Comparison of ENCODE assay signal across 8 mouse cellular contexts in the genomic region with DNA sequence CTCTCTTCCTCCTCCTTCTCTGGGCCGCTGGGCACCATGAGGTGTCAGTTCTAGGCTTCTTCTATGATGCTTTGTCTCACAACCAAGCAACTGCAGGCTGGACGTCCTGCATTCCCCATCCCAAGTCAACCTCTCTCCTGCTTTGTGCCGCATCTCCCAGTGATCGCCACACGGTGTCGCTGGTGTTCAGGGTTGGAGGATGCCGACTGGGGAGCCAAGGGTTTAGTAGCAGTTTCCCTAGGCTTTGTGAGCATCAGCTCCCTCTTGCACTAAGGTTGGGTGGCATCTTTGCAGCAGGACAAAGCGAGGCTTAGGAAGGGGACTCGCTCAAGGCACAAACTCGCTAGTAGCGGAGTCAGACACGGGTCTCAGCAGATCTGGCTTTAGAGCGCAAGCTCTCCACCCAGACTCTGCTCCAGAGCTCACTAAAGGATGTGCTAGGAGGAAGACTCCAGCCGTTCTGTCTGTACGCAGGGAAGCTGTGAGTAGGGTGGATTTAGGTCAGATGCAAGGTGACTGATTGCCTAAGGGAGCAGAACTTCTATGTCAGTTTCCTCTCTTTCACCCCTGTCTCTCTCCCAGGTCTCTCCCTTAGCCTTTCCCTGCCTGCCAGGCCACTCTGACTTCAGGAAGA. TPM values are rescaled to one million over a fixed set of nuclear protein-coding genes. Genes with fewer than 3 reads are reported as not detected.
DNase-seq lines count a peak whose midpoint lies in the region; ATAC-seq and TF ChIP-seq lines count a peak whose summit lies in the region.

No protein-coding gene starts in this region.

- peak overlapping the region; percentile 38 for H3K9ac ChIP-seq in forebrain, embryonic 13.5 days
- H3K9ac ChIP-seq in liver, embryonic 15.5 days, result no peak overlapping the region
- H3K9ac ChIP-seq in neural tube, embryonic 12.5 days, result peak overlapping the region; percentile 29
- H3K9ac ChIP-seq in stomach, embryonic 16.5 days (ENCODE audit: low read length), result no peak overlapping the region

- intact Hi-C loops in heart, postnatal 10 days (cut with DNase I), result loop anchor here (1.0 to 5.0 kb wide), 2 partner anchors 49 to 312 kb away; no protein-coding TSS in a partner anchor

- peak; percentile 74; the same call in 1 of the 2 replicates for ATAC-seq in cerebellum, adult (ENCODE audit: insufficient number of reproducible peaks, low FRiP score, low TSS enrichment)
- ATAC-seq in forebrain, embryonic 13.5 days, result peak; percentile 79
- peak; percentile 39; the same call in 1 of the 2 replicates for ATAC-seq in liver, embryonic 15.5 days (ENCODE audit: insufficient read depth)
- peak; percentile 77 for ATAC-seq in neural tube, embryonic 12.5 days (ENCODE audit: low FRiP score, low read depth)
- peak; percentile 65; the same call in 1 of the 2 replicates for ATAC-seq in stomach, embryonic 16.5 days (ENCODE audit: insufficient read depth, low FRiP score)

- H3K4me1 ChIP-seq in E14TG2a.4 (replicated peaks; ENCODE audit: low read depth, low read length), result peaks cover 34% of the 10 kb centered on the region
- H3K4me1 ChIP-seq in forebrain, embryonic 13.5 days, result peaks cover 10% of the 10 kb centered on the region
- H3K4me1 ChIP-seq in liver, embryonic 15.5 days (replicated peaks), result peaks cover 8% of the 10 kb centered on the region; the same call in 1 of the 2 replicates
- H3K4me1 ChIP-seq in neural tube, embryonic 12.5 days, result peaks cover 11% of the 10 kb centered on the region
- H3K4me1 ChIP-seq in stomach, embryonic 16.5 days (ENCODE audit: control insufficient read depth, insufficient read depth, low read length), result no peaks in the 10 kb centered on the region

- no peaks in the 10 kb centered on the region; the same call in 1 of the 2 replicates for H3K27me3 ChIP-seq in E14TG2a.4 (ENCODE audit: insufficient read depth, low read length)
- H3K27me3 ChIP-seq in forebrain, embryonic 13.5 days, result no peaks in the 10 kb centered on the region
- H3K27me3 ChIP-seq in liver, embryonic 15.5 days, result peaks cover 20% of the 10 kb centered on the region
- no peaks in the 10 kb centered on the region for H3K27me3 ChIP-seq in neural tube, embryonic 12.5 days (replicated peaks)
- no peaks in the 10 kb centered on the region for H3K27me3 ChIP-seq in stomach, embryonic 16.5 days (ENCODE audit: control insufficient read depth, insufficient read depth, low read length)

- TF ChIP-seq CTCF in E14TG2a.4 (conservative IDR thresholded peaks at IDR 0.05; ENCODE audit: low read length), result peak; percentile 90

- H3K27ac ChIP-seq in forebrain, embryonic 13.5 days, result peak overlapping the region; percentile 71
- no peak overlapping the region for H3K27ac ChIP-seq in liver, embryonic 15.5 days (replicated peaks)
- H3K27ac ChIP-seq in neural tube, embryonic 12.5 days, result peak overlapping the region; percentile 46; the same call in 1 of the 2 replicates
- no peak overlapping the region for H3K27ac ChIP-seq in stomach, embryonic 16.5 days (ENCODE audit: low read length)

- H3K36me3 ChIP-seq in E14TG2a.4 (ENCODE audit: insufficient read depth, low read length), result no peaks in the 10 kb centered on the region
- peaks cover 25% of the 10 kb centered on the region for H3K36me3 ChIP-seq in forebrain, embryonic 13.5 days (ENCODE audit: poor library complexity, severe bottlenecking)
- no peaks in the 10 kb centered on the region for H3K36me3 ChIP-seq in liver, embryonic 15.5 days (replicated peaks)
- H3K36me3 ChIP-seq in neural tube, embryonic 12.5 days, result peaks cover 30% of the 10 kb centered on the region; the same call in 1 of the 2 replicates
- no peaks in the 10 kb centered on the region for H3K36me3 ChIP-seq in stomach, embryonic 16.5 days (ENCODE audit: control insufficient read depth, insufficient read depth, low read length)

- peak overlapping the region; percentile 46 for H3K4me3 ChIP-seq in E14TG2a.4 (replicated peaks; ENCODE audit: low read length)
- no peak overlapping the region for H3K4me3 ChIP-seq in forebrain, embryonic 13.5 days
- H3K4me3 ChIP-seq in liver, embryonic 15.5 days (replicated peaks), result no peak overlapping the region
- H3K4me3 ChIP-seq in neural tube, embryonic 12.5 days, result no peak overlapping the region
- no peak overlapping the region for H3K4me3 ChIP-seq in stomach, embryonic 16.5 days (replicated peaks; ENCODE audit: low read length)

- DNase-seq in heart, postnatal 10 days, result peak; percentile 85 to 94
- peak; percentile 77 to 91 for DNase-seq in kidney, postnatal 36 days

- 5% methylated on average over 15 of the region's 15 CpGs for WGBS in forebrain, embryonic 13.5 days
- 6% methylated on average over 15 of the region's 15 CpGs for WGBS in liver, embryonic 15.5 days (ENCODE audit: insufficient replicate concordance)
- 8% methylated on average over 15 of the region's 15 CpGs for whole genome bisulfite sequencing in neural tube, embryonic 12.5 days
- WGBS in stomach, embryonic 16.5 days, result 4% methylated on average over 15 of the region's 15 CpGs

- H3K4me2 ChIP-seq in forebrain, embryonic 13.5 days, result peak overlapping the region; percentile 34
- H3K4me2 ChIP-seq in liver, embryonic 15.5 days, result no peak overlapping the region
- peak overlapping the region; percentile 36 for H3K4me2 ChIP-seq in neural tube, embryonic 12.5 days (replicated peaks)
- H3K4me2 ChIP-seq in stomach, embryonic 16.5 days (ENCODE audit: low read depth, low read length), result 0 out of 2 replicates have a peak overlapping the region, but pooled peaks have one; percentile 26

- H3K9me3 ChIP-seq in E14TG2a.4 (ENCODE audit: low read length), result peaks cover 6% of the 10 kb centered on the region; the same call in 1 of the 2 replicates
- 0 out of 2 replicates have a peak, but pooled peaks cover 3% of the 10 kb centered on the region for H3K9me3 ChIP-seq in forebrain, embryonic 13.5 days (replicated peaks)
- no peaks in the 10 kb centered on the region for H3K9me3 ChIP-seq in liver, embryonic 15.5 days (replicated peaks)
- H3K9me3 ChIP-seq in neural tube, embryonic 12.5 days, result no peaks in the 10 kb centered on the region
- no peaks in the 10 kb centered on the region for H3K9me3 ChIP-seq in stomach, embryonic 16.5 days (replicated peaks; ENCODE audit: control insufficient read depth, low read length)

RNA-seq across cellular contexts. Expression of a gene that starts 15.3 kb away (rescaled TPM):
- polyA plus RNA-seq in forebrain, embryonic 13.5 days (2015; fragmentation: Nextera tagmentation; extraction: Ambion mirVana), result 96.6 and 107 TPM in 2 replicates
- total RNA-seq in heart, postnatal 10 days (2021), result 10 to 100 TPM; 12.5 to 15.1 TPM
- 12.9 and 13.2 TPM in 2 replicates for polyA plus RNA-seq in liver, embryonic 15.5 days (2015; fragmentation: Nextera tagmentation; extraction: Ambion mirVana)
- 89.3 and 90.6 TPM in 2 replicates for polyA plus RNA-seq in neural tube, embryonic 12.5 days (2016; fragmentation: Nextera tagmentation; extraction: Ambion mirVana)
- polyA plus RNA-seq in stomach, embryonic 16.5 days (2015; fragmentation: Nextera tagmentation; extraction: Ambion mirVana), result 35.1 and 36.1 TPM in 2 replicates

RNA-seq across cellular contexts. Expression of a gene that starts 15.6 kb away (rescaled TPM):
- 11.7 and 12.5 TPM in 2 replicates for polyA plus RNA-seq in forebrain, embryonic 13.5 days (2015; fragmentation: Nextera tagmentation; extraction: Ambion mirVana)
- not detected for total RNA-seq in heart, postnatal 10 days (2021)
- 0.07 and 0.10 TPM in 2 replicates for polyA plus RNA-seq in liver, embryonic 15.5 days (2015; fragmentation: Nextera tagmentation; extraction: Ambion mirVana)
- 11.8 and 12.4 TPM in 2 replicates for polyA plus RNA-seq in neural tube, embryonic 12.5 days (2016; fragmentation: Nextera tagmentation; extraction: Ambion mirVana)
- polyA plus RNA-seq in stomach, embryonic 16.5 days (2015; fragmentation: Nextera tagmentation; extraction: Ambion mirVana), result 0.04 and 0.06 TPM in 2 replicates

RNA-seq across cellular contexts. Expression of a gene that starts 27.0 kb away (rescaled TPM):
- 6.9 and 8.3 TPM in 2 replicates for polyA plus RNA-seq in forebrain, embryonic 13.5 days (2015; fragmentation: Nextera tagmentation; extraction: Ambion mirVana)
- 10 to 100 TPM; 33.6 to 37.0 TPM for total RNA-seq in heart, postnatal 10 days (2021)
- polyA plus RNA-seq in liver, embryonic 15.5 days (2015; fragmentation: Nextera tagmentation; extraction: Ambion mirVana), result 10.0 and 11.0 TPM in 2 replicates
- polyA plus RNA-seq in neural tube, embryonic 12.5 days (2016; fragmentation: Nextera tagmentation; extraction: Ambion mirVana), result 9.4 and 10.2 TPM in 2 replicates
- polyA plus RNA-seq in stomach, embryonic 16.5 days (2015; fragmentation: Nextera tagmentation; extraction: Ambion mirVana), result 16.5 and 16.9 TPM in 2 replicates

RNA-seq across cellular contexts. Expression of a gene that starts 37.1 kb away (rescaled TPM):
- polyA plus RNA-seq in forebrain, embryonic 13.5 days (2015; fragmentation: Nextera tagmentation; extraction: Ambion mirVana), result 14.2 and 16.7 TPM in 2 replicates
- 10 to 100 TPM; 26.4 to 26.9 TPM for total RNA-seq in heart, postnatal 10 days (2021)
- 11.0 and 11.9 TPM in 2 replicates for polyA plus RNA-seq in liver, embryonic 15.5 days (2015; fragmentation: Nextera tagmentation; extraction: Ambion mirVana)
- polyA plus RNA-seq in neural tube, embryonic 12.5 days (2016; fragmentation: Nextera tagmentation; extraction: Ambion mirVana), result 13.9 and 16.1 TPM in 2 replicates
- 16.2 and 17.4 TPM in 2 replicates for polyA plus RNA-seq in stomach, embryonic 16.5 days (2015; fragmentation: Nextera tagmentation; extraction: Ambion mirVana)

RNA-seq across cellular contexts. Expression of a gene that starts 45.4 kb away (rescaled TPM):
- 62.4 and 71.9 TPM in 2 replicates for polyA plus RNA-seq in forebrain, embryonic 13.5 days (2015; fragmentation: Nextera tagmentation; extraction: Ambion mirVana)
- 10 to 100 TPM; 11.2 to 11.8 TPM for total RNA-seq in heart, postnatal 10 days (2021)
- polyA plus RNA-seq in liver, embryonic 15.5 days (2015; fragmentation: Nextera tagmentation; extraction: Ambion mirVana), result 0.51 and 0.54 TPM in 2 replicates
- polyA plus RNA-seq in neural tube, embryonic 12.5 days (2016; fragmentation: Nextera tagmentation; extraction: Ambion mirVana), result 79.5 and 82.3 TPM in 2 replicates
- polyA plus RNA-seq in stomach, embryonic 16.5 days (2015; fragmentation: Nextera tagmentation; extraction: Ambion mirVana), result 6.5 and 7.5 TPM in 2 replicates

Comparison
In these comparisons a context has a peak if more than half of its experiments do, and no peak if none do; other contexts are left out.
1. H3K27ac ChIP-seq: peak in forebrain, embryonic 13.5 days (single experiment) and neural tube, embryonic 12.5 days (single experiment); none in liver, embryonic 15.5 days (single experiment) and stomach, embryonic 16.5 days (single experiment).
2. H3K9ac ChIP-seq: peak in forebrain, embryonic 13.5 days (single experiment) and neural tube, embryonic 12.5 days (single experiment); none in liver, embryonic 15.5 days (single experiment) and stomach, embryonic 16.5 days (single experiment).
3. RNA of a gene that starts 15.6 kb away (polyA plus RNA-seq): 11.8 to 12.4 TPM in neural tube, embryonic 12.5 days and 11.7 to 12.5 TPM in forebrain, embryonic 13.5 days; 0.07 to 0.10 TPM in liver, embryonic 15.5 days and 0.04 to 0.06 TPM in stomach, embryonic 16.5 days; every median in the first group is over 10 times any median in the second.
4. Peak in every context shown above with its lines, with median percentiles within 50 percentile points of each other: ATAC-seq.